Mouse (Mus musculus) left cerebral cortex, postnatal 10 days (tissue): ENCODE results near the gene H1foo. TPM values are rescaled to one million over a fixed set of nuclear protein-coding genes. Genes with fewer than 3 reads are reported as not detected.

Experiments
- DNase-seq, 2 experiments: peaks; one replicate each; pipeline ENCODE4 v3.0.0; 2021 to 2022; ENCODE audit warnings: low spot score in 2 of 2, mixed read lengths in 1 of 2; ENCODE audit errors: extremely low spot score in 1 of 2
- intact Hi-C: fragments of 180-260 bp; cut with DNase I; formaldehyde crosslinking; loops from one replicate; pipeline ENCODE4 v1.15.1; 2025
- total RNA-seq, 2 experiments: library from RNA; stranded (reverse); gene quantifications; 2 replicates each; pipeline ENCODE4 v1.2.3; 2021

H1foo gene
- total RNA-seq, 2 experiments from 2014 or later = not detected

DNA sequence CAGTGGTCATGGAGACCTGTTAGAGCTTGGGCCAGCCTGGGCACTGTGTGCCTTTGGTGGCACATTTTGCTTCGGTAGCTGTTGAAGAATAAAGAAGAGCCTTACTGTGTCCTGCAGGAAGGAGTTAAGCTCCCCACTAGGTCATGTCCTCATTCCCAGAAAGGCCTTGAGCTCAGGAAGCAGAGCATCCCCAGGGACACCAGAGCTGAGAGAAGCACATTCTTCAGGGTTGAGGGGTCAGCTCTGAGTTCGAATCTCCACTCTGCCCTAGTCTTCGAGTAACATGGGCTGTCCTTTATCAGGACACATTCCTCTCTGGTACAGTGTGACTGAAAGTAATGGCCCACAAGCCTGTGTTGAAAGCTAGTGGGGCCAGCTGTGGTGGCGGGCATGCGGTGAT, 24.9 kb upstream of the H1foo start:
- intact Hi-C loops = no loop called here
- no peak for DNase-seq

DNA sequence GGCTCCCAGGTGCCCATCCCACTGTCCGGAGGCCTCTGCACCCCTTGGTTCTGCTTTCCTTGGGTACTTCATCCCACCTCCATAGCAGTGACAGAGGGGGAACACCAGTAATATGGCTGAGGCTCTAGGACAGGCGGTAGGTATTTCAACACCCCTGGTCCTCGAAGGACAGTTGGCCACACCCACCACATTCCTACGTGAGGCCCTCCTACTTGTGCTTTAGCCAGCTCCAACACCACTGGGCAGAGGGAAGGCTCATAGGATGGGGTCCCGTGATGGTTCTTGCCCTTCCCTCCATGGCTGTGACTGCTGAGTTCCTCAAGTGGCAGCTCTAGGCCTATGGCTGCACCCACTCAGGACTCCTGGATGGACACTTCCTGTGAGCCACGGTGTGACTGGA, 19.9 kb upstream of the H1foo start:
- intact Hi-C loops = no loop called here
- DNase-seq = no peak

DNA sequence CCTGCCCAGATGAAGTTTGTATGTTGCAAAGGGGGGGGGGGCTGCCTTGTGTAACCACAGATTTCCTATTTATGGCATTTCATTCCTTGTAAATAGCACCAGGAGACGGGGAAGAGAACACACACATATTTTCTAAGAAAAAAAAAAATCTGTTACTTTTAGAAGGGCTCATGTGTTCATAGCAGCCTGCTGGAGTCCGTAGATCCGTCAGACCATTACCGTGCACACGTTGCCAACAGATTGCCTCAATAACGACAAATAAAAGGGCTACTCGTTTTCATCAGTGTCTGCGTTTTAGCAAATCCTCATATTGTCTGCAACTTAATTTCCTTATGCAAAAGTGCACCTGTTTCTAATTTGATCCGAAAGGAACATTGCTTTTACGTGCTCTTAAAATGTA, 18.3 kb upstream of the H1foo start:
- intact Hi-C loops = no loop called here
- DNase-seq = no peak

DNA sequence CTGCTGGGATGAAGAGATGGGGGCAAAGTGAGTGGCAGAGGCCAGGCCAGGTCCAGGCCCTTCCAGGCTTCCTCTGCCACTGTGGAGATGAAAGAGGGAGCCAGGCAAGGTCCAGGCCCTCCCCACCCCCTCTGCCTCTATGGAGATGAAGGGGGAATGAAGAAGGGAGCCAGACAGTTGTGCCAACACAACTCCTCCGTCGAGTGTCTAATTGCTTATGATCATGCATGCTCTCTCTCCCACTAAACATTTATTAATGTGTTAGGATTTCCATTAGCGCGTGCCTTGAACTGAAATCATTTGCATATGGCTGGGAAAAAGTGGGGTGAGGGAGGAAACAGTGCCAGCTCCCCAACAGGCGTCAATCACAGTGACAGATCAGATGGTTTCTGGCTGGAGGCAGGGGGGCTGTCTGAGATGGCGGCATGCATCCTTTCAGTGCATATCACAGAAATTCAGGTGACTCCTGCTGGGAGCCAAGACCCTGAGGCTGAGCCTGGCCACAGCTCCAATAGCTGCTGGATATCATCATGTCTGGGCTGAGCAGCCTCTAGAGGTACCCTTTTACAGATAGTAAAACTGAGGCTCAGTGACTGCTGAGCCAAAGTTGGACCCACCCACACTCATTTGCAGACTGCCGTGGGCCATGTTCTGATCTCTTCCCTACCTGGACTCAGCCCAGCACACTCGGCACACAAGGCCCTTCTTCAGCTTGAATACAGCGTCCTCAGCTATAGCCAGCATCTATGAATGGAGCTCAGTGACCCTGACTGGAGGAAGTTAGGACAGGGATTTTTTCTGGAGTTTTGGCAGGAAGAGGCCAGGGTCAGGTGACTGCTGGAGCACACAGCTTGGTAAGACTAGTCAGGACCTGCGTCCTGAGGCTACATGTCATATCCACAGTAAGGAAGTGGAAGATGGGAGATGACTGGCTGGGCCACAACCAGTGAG, 17.2 kb upstream of the H1foo start:
- DNase-seq = no peak
- intact Hi-C loops = no loop called here

DNA sequence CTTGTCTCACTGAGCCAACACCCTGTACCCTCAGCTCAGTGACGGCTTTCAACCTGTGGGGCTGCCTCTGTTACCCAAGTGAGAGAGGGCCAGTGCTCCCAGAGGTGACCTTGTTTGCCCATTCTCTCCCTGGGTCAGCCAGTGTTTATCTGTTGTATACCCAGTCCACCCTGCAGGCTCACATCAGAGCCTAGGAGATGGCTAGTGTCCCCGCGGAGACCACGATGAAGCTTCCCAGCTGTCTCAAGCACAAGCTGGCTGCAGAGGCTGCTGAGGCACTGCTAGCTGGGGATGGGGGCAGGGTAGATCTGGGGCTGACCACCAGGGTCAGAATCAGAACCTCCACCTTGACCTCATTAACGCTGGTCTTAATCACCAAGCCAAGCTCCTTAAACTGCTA, 14.7 kb upstream of the H1foo start:
- no peak for DNase-seq
- intact Hi-C loops = no loop called here

DNA sequence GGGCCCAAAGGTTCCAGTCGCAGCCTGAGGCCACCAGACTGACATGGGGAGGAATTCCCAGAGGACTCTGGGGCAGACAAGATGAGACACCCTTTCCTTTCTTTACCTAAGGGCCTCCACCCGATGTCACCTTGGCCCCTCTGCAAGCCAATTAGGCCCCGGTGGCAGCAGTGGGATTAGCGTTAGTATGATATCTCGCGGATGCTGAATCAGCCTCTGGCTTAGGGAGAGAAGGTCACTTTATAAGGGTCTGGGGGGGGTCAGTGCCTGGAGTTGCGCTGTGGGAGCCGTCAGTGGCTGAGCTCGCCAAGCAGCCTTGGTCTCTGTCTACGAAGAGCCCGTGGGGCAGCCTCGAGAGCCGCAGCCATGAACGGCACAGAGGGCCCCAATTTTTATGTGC, 13.1 kb upstream of the H1foo start, which contains the start of gene Rho:
TSS of gene Rho (plus strand) at position 110 of the 400 bp plus-strand sequence.
- no peak for DNase-seq
- intact Hi-C loops = no loop called here

DNA sequence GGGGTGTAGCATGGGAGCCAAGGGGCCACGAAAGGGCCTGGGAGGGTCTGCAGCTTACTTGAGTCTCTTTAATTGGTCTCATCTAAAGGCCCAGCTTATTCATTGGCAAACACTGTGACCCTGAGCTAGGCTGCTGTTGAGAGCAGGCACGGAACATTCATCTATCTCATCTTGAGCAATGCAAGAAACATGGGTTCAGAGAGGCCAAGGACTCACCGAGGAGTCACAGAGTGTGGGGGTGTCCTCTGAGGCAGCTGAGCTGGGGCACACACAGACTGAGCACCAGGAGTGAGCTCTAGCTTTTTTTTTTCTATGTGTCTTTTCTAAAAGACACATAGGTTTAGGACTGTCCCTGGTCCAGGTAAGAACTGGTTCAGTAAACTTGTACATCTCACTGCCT, 12.3 kb upstream of the H1foo start:
- intact Hi-C loops = no loop called here

DNA sequence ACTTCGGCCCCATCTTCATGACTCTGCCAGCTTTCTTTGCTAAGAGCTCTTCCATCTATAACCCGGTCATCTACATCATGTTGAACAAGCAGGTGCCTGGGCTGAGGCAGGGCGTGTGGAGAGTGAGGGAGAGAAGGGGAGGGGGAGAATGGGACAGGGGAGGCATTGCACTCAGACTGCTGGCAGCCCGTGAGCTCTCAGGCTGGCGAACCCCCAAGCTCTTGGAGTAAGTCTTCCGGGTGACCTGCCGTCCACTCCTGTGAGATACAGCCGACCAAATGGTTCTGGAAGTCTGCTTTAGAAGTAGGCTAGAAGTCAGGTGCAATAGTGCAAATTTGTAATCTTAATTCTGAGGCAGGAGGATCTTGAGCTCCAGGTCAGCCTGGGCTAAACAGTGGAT, 9.2 kb upstream of the H1foo start:
- DNase-seq = no peak
- intact Hi-C loops = no loop called here

More for the DNA sequence above, 12.3 kb upstream of the H1foo start:
- no peak for DNase-seq

DNA sequence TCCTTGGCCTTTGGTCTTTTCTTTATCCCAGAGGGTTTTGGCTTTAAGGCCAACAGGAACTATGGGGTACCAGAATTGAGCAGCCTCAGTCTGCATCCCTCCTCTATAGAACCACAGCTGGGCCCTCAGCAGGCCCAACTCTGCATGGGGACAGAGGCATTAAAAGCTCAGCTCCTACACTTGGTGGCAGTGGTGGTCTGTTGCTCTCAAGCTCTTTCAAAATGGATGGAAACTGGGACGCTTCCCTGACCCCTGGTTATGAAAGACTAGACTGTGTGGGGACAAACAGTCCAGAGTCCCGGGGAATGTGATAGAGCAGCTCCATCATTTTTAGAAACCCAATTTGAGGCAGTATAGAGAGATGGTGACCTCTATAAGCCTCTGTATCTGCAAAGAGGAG, 6.7 kb upstream of the H1foo start:
- intact Hi-C loops = no loop called here
- no peak for DNase-seq

DNA sequence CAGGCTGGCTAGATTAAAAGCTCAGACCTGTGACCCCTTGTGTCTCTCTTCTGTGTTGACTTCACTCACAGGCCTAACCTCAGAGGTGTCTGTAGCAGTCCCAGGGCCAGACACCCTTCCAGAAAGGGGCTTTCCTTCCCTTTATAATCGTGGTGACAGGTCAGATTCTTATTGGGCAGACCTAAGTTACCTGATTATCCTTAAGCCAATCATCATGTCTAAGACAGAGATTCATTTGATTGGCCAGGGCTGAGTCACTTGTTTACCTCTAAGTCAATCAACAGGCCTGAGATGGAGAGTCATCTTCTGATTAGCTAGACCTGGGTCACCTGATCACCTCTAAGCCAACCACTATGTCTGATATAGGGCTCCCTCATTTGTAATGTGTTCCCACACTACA, 5.9 kb upstream of the H1foo start:
- intact Hi-C loops = no loop called here
- DNase-seq = no peak

DNA sequence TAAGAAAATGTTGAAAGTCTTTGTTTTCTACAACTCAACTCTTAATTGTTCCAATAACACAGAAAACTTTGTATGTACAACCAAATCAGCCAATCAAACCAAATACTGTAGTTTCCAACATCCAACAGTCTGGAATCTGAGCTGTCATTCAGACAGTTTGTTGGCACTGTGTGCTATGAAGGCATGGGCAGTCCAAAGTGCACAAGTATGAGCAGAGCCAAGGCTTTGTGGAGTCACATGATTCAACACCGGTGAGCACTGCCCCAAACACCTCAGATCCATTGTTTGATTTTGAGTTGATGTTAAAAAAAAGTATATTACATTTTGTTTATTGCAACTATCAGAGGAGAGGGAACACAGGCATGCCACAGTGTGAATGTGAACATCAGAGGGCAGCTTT, 4.1 kb upstream of the H1foo start:
- intact Hi-C loops = no loop called here

DNA sequence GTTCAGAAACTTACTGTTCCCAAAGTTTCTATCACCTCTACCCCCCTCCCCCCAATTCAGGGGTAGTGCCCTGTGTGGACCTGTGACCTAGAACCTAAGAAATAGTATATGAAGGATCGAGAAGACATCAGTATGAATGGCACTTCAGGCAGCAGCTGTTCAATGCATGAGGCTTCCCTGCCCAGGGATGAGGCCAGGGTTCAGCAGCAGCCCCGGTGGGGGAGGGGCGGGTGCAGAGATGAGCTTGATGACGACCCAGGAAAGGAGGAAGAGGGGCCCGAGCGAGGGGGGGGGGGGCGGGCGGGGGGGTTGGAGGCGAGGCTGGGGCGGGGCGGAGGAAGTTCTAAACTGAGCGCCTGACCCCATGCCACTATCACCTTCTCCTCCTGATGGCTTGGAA, 3.6 kb upstream of the H1foo start:
- intact Hi-C loops = no loop called here
- no peak for DNase-seq

More for the DNA sequence above, 4.1 kb upstream of the H1foo start:
- no peak for DNase-seq

DNA sequence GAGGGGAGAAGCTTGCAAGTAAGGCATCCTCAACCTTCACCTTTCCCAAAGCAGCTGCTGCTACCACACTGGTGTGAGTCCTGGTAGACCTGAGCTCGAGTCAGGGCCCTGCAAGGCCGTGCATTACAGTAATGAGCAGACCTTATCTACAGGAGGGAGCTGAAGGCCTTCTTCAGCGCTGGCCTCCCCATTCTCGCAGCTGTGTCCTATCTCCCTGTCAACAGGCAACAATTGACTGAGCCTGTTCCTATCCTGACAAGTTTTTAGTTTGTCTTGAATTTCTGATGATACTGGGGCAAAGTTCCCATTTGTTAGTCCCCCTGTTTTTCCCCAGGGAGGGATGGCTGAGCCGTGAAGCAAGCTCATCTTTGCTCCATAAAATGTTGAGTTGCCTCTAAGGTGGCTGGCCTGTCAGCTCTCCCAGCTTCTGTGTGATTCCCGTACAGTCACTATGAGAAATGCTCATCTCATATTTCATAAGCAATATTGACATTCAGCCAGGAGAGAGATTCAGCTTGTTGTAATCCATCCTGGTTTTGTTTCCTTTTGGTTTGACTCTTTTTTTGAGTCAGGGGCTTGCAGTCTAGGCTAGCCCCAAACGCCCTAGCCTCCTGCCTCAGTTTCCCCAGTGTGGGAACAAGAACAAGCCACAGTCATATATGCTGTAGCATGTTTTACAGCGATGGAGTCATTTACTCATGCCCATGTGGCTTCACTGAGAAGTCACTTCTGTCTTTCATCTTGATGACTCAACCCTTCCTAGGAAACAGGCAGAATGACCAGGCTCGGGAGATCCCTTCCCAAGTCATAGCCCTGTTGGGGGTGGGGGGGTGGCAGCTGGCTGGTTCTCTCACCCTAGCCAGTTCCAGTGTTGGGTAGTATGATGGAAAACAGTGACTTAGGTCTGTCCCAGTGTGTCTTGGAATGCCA, 975 bp upstream of the H1foo start:
- DNase-seq = no peak
- intact Hi-C loops = no loop called here

DNA sequence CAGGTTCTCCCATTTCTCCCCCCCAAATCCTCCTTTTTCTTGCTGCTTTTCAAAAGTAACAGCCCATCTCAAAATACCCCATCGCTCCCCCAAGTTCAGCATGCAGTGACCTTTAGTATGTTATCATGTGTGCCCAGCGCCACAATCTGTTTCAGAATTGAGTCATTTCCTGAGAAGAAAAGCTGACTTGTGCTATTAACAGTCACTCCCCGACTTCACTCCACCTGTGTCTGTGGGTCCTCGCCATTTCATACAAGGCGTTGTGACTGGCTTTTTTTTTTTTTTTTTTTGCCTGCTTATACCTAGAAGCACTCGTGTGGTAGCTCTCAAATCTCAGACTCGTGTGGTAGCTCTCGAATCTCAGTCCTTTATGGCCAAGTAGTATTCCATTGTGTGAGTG, 895 bp downstream of the H1foo start:
- no peak for DNase-seq
- intact Hi-C loops = no loop called here

DNA sequence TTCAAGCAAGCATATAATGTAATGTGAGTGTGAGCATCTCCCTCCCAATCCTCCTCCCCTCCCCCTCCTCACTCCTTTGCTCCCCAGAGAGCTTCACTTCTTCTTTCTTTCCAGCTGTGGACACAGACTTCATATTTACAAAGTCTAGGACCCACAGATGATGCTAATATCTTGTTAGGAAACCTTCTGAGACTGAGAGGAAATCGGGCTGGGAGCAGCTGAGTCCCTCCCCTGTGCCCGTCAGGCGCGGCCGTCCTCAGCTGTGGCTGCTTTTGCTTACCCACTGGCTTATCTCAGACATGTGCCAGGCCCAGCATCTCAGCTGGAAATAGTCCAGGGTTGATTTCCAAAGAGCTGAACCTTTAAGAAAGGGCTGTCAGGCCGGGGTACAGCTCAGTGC, 1.7 kb downstream of the H1foo start:
- intact Hi-C loops = no loop called here
- no peak for DNase-seq

DNA sequence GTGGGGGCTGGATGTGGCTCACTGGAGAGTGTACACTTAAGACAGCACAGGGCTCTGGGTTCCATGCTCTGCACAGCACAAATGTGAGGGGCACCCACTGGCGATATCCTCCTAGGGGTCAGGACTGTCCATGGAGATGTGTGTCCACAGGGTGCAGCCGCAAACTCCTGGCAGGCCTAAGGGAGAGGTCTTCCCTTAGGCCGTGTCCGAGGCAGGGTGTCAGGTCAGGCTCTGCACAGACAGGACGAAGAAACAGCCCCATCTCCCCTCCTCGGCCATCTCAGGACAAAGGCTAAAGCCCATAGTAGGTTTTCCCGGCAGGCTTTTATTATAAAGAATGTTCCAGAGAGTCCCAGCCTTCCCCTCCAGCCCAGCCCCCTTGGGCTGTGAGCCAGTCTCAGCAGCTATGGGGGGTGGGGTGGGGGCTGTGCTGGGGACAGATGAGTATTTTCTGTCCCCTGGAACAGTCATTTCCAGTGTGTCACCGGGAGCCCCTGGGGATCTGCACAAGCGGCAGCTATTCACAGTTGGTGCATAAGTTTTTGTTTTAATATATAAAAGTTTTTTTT, 9.9 kb downstream of the H1foo start:
- intact Hi-C loops = no loop called here

DNA sequence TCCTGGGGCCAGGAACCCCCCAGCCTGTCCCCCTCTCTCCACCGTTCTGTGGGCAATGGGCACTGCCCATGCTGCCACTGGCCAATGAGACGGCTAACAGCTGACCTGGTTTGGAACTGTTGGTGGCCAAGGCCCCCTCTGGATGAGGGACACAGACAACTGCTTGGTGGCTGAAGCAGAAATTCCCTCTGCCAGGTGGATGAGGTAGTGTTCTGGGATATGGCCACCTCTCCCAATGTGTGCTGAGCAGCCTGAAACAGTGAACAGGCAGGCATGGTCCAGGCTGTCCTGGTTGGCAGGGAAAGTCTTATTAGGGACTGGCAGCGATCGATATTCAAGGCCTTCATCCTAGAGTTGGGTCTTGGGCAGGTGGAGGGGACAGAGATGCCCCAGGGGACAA, 10.4 kb downstream of the H1foo start:
- intact Hi-C loops = no loop called here
- DNase-seq = no peak

More for the DNA sequence above, 9.9 kb downstream of the H1foo start:
- DNase-seq = no peak

DNA sequence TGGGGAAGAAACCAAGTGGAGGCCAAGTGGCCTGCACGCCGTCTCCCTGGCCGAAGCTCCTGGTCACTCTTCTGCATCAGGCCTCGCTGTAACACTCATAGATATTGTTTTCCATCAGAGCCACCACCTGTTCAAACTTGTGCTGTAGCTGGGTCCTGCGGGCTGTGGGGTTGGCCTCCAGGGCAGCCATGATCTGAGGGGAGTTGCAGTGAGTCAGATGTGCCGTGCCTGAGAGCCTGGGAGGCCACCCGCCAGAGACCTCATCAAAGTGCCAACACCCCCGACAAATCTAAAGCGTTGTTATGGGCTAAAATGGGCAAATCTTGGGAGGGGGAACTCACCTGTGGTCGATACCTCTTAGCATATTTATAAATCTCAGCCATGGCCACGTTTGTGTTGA, 10.9 kb downstream of the H1foo start:
- intact Hi-C loops = no loop called here

DNA sequence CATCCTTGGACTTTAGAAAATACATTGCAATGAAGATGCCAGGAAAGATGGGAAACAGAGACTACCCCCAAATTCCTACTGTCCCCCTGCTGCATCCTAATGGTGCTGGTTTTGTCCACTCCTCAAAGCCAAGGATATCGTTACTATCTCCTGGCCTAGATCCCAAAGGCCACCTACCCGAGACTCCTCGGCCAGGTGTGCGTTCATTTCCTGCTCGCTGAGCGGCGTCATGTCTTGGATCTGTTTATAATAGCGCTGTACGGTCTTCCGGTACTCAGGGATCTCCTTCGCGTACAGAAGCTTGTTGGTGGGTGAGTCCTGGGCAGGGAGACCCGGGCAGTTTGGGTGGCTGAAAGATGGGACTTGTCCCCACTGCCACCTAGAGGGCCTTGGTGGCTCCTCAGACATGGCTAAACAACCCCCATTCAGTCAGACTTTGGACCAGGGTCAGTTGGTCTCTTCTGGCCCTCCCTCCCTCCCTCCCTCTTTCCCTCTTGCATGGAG, 11.7 kb downstream of the H1foo start:
- DNase-seq = no peak
- intact Hi-C loops = no loop called here

More for the DNA sequence above, 10.9 kb downstream of the H1foo start:
- no peak for DNase-seq
